Mouse (Mus musculus) lung, embryonic 15.5 days (tissue): ENCODE measurements at regions not wholly inside any gene's neighbourhood (a gene's known extent, or its start where the extent isn't known, plus 50 kb on each side); places are given as distances from the start of the nearest gene placed in this dataset.

Experiments used
- ATAC-seq: fragments of 200-750 bp; cut with Nextera tagmentation; 2 replicates; pipeline ENCODE4 v1.8.0; 2017; ENCODE audit warnings: moderate number of reproducible peaks, borderline replicate concordance; ENCODE audit not compliant: low FRiP score, low TSS enrichment; ENCODE audit errors: extremely low read depth
- H3K27ac ChIP-seq: fragments of 300-500 bp; sonication (generic); 2 replicates; pipeline ENCODE4 v1.5.1; 2015; ENCODE audit warnings: moderate library complexity, mild to moderate bottlenecking, inconsistent platforms
- H3K27me3 ChIP-seq: fragments of 300-500 bp; sonication (generic); 2 replicates; pipeline ENCODE4 v1.6.1; 2015; ENCODE audit warnings: inconsistent platforms
- H3K36me3 ChIP-seq: fragments of 300-500 bp; sonication (generic); 2 replicates; pipeline ENCODE4 v1.6.1; 2015; ENCODE audit warnings: inconsistent platforms
- H3K4me1 ChIP-seq: fragments of 300-500 bp; sonication (generic); 2 replicates; pipeline ENCODE4 v1.6.1; 2015; ENCODE audit warnings: inconsistent platforms
- H3K4me2 ChIP-seq: fragments of 300-500 bp; sonication (generic); 2 replicates; pipeline ENCODE4 v1.6.1; 2015; ENCODE audit warnings: inconsistent platforms, mild to moderate bottlenecking, moderate library complexity
- H3K4me3 ChIP-seq: fragments of 300-500 bp; sonication (generic); 2 replicates; pipeline ENCODE4 v1.5.1; 2015; ENCODE audit warnings: mild to moderate bottlenecking, inconsistent platforms
- H3K9ac ChIP-seq: fragments of 300-500 bp; sonication (generic); 2 replicates; pipeline ENCODE4 v1.6.1; 2015; ENCODE audit warnings: inconsistent platforms
- H3K9me3 ChIP-seq: fragments of 300-500 bp; sonication (generic); 2 replicates; pipeline ENCODE4 v1.6.1; 2016; ENCODE audit warnings: inconsistent platforms
- WGBS: fragments of 180-500 bp; shearing (Covaris S2); methylation state at CpG from one replicate; pipeline ENCODE4 v1.1.7; 2015; 5-methylcytosine and 5-hydroxymethylcytosine counted together

GRCm38 (mm10) chr13:71068011-71068410 is 226.4 kb upstream of the Adamts16 start:
- Histone ChIP-seq H3K4me3 (no peak overlapping the region), H3K36me3 (no peaks in the 10 kb centered on the region), H3K9me3 (no peaks in the 10 kb centered on the region), H3K4me2 (no peak overlapping the region), H3K9ac (no peak overlapping the region), H3K4me1 (no peaks in the 10 kb centered on the region), H3K27me3 (no peaks in the 10 kb centered on the region), H3K27ac (no peak overlapping the region)
- no peak for ATAC-seq
- WGBS: 21% methylated on average over 4 of the region's 4 CpGs

GRCm38 (mm10) chr13:71065568-71065967 is 224.0 kb upstream of the Adamts16 start:
- WGBS: 54% methylated on average over 1 of the region's 1 CpGs
- H3K27me3 ChIP-seq: no peaks in the 10 kb centered on the region
- H3K4me2 ChIP-seq: no peak overlapping the region
- ATAC-seq: no peak
- H3K9me3 ChIP-seq: no peaks in the 10 kb centered on the region
- no peaks in the 10 kb centered on the region for H3K36me3 ChIP-seq
- no peaks in the 10 kb centered on the region for H3K4me1 ChIP-seq
- H3K4me3 ChIP-seq: no peak overlapping the region
- no peak overlapping the region for H3K9ac ChIP-seq
- no peak overlapping the region for H3K27ac ChIP-seq

- 56% methylated on average over 8 of the region's 8 CpGs for WGBS
- Histone ChIP-seq H3K4me2 (no peak overlapping the region), H3K27me3 (no peaks in the 10 kb centered on the region), H3K27ac (no peak overlapping the region), H3K4me1 (no peaks in the 10 kb centered on the region), H3K9ac (no peak overlapping the region), H3K36me3 (no peaks in the 10 kb centered on the region), H3K4me3 (no peak overlapping the region), H3K9me3 (no peaks in the 10 kb centered on the region)
- no peak for ATAC-seq
Observed at GRCm38 (mm10) chr13:71064590-71065307, 223.1 kb upstream of the Adamts16 start.

GRCm38 (mm10) chr13:71053361-71054264 is 212.0 kb upstream of the Adamts16 start:
- H3K4me2 ChIP-seq: no peak overlapping the region
- no peak for ATAC-seq
- H3K36me3 ChIP-seq: no peaks in the 10 kb centered on the region
- H3K4me1 ChIP-seq: no peaks in the 10 kb centered on the region
- H3K9me3 ChIP-seq: no peaks in the 10 kb centered on the region
- no peak overlapping the region for H3K4me3 ChIP-seq
- H3K9ac ChIP-seq: no peak overlapping the region
- WGBS: 81% methylated on average over 21 of the region's 21 CpGs
- no peak overlapping the region for H3K27ac ChIP-seq
- H3K27me3 ChIP-seq: no peaks in the 10 kb centered on the region

GRCm38 (mm10) chr13:71050646-71051045 is 209.0 kb upstream of the Adamts16 start:
- Histone ChIP-seq H3K27me3 (no peaks in the 10 kb centered on the region), H3K4me2 (peak overlapping the region; percentile 35; the same call in 1 of the 2 replicates), H3K4me3 (no peak overlapping the region; the same call in 1 of the 2 replicates), H3K9ac (no peak overlapping the region), H3K4me1 (no peaks in the 10 kb centered on the region), H3K36me3 (no peaks in the 10 kb centered on the region), H3K9me3 (no peaks in the 10 kb centered on the region), H3K27ac (no peak overlapping the region)
- no peak for ATAC-seq
- 24% methylated on average over 13 of the region's 13 CpGs for WGBS

GRCm38 (mm10) chr13:71036000-71036399 is 194.4 kb upstream of the Adamts16 start:
- H3K27ac ChIP-seq: no peak overlapping the region
- H3K4me3 ChIP-seq: no peak overlapping the region
- H3K4me2 ChIP-seq: no peak overlapping the region
- H3K27me3 ChIP-seq: no peaks in the 10 kb centered on the region
- ATAC-seq: no peak
- no peaks in the 10 kb centered on the region for H3K36me3 ChIP-seq
- 82% methylated on average over 8 of the region's 8 CpGs for WGBS
- no peaks in the 10 kb centered on the region for H3K9me3 ChIP-seq
- no peak overlapping the region for H3K9ac ChIP-seq
- H3K4me1 ChIP-seq: no peaks in the 10 kb centered on the region

GRCm38 (mm10) chr13:71034926-71035687 is 193.5 kb upstream of the Adamts16 start:
- Histone ChIP-seq H3K9ac (no peak overlapping the region), H3K27me3 (no peaks in the 10 kb centered on the region), H3K4me2 (no peak overlapping the region), H3K36me3 (no peaks in the 10 kb centered on the region), H3K9me3 (no peaks in the 10 kb centered on the region), H3K4me1 (no peaks in the 10 kb centered on the region), H3K27ac (no peak overlapping the region), H3K4me3 (no peak overlapping the region)
- ATAC-seq: no peak
- 74% methylated on average over 13 of the region's 13 CpGs for WGBS

GRCm38 (mm10) chr13:71008216-71008615 is 166.6 kb upstream of the Adamts16 start:
- no peaks in the 10 kb centered on the region for H3K9me3 ChIP-seq
- H3K4me1 ChIP-seq: no peaks in the 10 kb centered on the region
- no peak overlapping the region for H3K4me2 ChIP-seq
- WGBS: 20% methylated on average over 3 of the region's 3 CpGs
- H3K36me3 ChIP-seq: no peaks in the 10 kb centered on the region
- no peaks in the 10 kb centered on the region; the same call in 1 of the 2 replicates for H3K27me3 ChIP-seq
- no peak for ATAC-seq
- H3K4me3 ChIP-seq: no peak overlapping the region
- no peak overlapping the region for H3K27ac ChIP-seq
- no peak overlapping the region for H3K9ac ChIP-seq

GRCm38 (mm10) chr13:71006117-71006516 is 164.5 kb upstream of the Adamts16 start:
- no peak for ATAC-seq
- Histone ChIP-seq H3K4me2 (no peak overlapping the region), H3K4me3 (no peak overlapping the region), H3K9ac (no peak overlapping the region), H3K36me3 (no peaks in the 10 kb centered on the region), H3K4me1 (no peaks in the 10 kb centered on the region), H3K27me3 (no peaks in the 10 kb centered on the region; the same call in 1 of the 2 replicates), H3K9me3 (no peaks in the 10 kb centered on the region), H3K27ac (no peak overlapping the region)
- WGBS: 18% methylated on average over 1 of the region's 1 CpGs

- ATAC-seq: no peak
- Histone ChIP-seq H3K27me3 (no peaks in the 10 kb centered on the region; the same call in 1 of the 2 replicates), H3K4me3 (no peak overlapping the region), H3K9ac (no peak overlapping the region), H3K4me2 (no peak overlapping the region), H3K36me3 (no peaks in the 10 kb centered on the region), H3K27ac (no peak overlapping the region), H3K9me3 (no peaks in the 10 kb centered on the region), H3K4me1 (no peaks in the 10 kb centered on the region)
- WGBS: 58% methylated on average over 3 of the region's 3 CpGs
Observed at GRCm38 (mm10) chr13:71003517-71003916, 161.9 kb upstream of the Adamts16 start.

GRCm38 (mm10) chr13:71001278-71001677 is 159.7 kb upstream of the Adamts16 start:
- H3K9ac ChIP-seq: no peak overlapping the region
- no peaks in the 10 kb centered on the region for H3K27me3 ChIP-seq
- no peak overlapping the region for H3K4me3 ChIP-seq
- no peak for ATAC-seq
- no peak overlapping the region for H3K4me2 ChIP-seq
- H3K4me1 ChIP-seq: no peaks in the 10 kb centered on the region
- no peak overlapping the region for H3K27ac ChIP-seq
- WGBS: 8% methylated on average over 2 of the region's 2 CpGs
- H3K36me3 ChIP-seq: no peaks in the 10 kb centered on the region
- H3K9me3 ChIP-seq: no peaks in the 10 kb centered on the region
